Mouse (Mus musculus) adrenal gland, postnatal 4 days (tissue): ENCODE measurements around the gene Nfkbie. TPM values are rescaled to one million over a fixed set of nuclear protein-coding genes. Genes with fewer than 3 reads are reported as not detected.

Experiments used
- DNase-seq, 2 experiments: peaks; one replicate each; pipeline ENCODE4 v3.0.0; 2021 to 2022; ENCODE audit warnings: low spot score in 2 of 2, mixed read lengths in 2 of 2
- total RNA-seq, 2 experiments: library from RNA; stranded (reverse); gene quantifications; 2 replicates each; pipeline ENCODE4 v1.2.3; 2021

Gene Nfkbie
- total RNA-seq, 2 experiments from 2014 or later = 3.0 to 4.5 TPM

GRCm38 (mm10) chr17:45580958-45581477 lies 25.5 kb downstream of the Nfkbie start:
- DNase-seq = no peak

GRCm38 (mm10) chr17:45581567-45581983 lies 26.1 kb downstream of the Nfkbie start:
- no peak for DNase-seq

- no peak for DNase-seq
Observed at GRCm38 (mm10) chr17:45582188-45582587, 26.7 kb downstream of the Nfkbie start.

GRCm38 (mm10) chr17:45582715-45583355 lies 27.3 kb downstream of the Nfkbie start:
- DNase-seq = no peak

GRCm38 (mm10) chr17:45584096-45584896 lies 28.8 kb downstream of the Nfkbie start:
- peak in 1 of 2 experiments; percentile 62 for DNase-seq

GRCm38 (mm10) chr17:45584939-45585678 lies 29.6 kb downstream of the Nfkbie start:
- peak in 1 of 2 experiments; percentile 67 for DNase-seq

- DNase-seq = no peak
Observed at GRCm38 (mm10) chr17:45585725-45586448, 30.4 kb downstream of the Nfkbie start.

- DNase-seq = no peak
Observed at GRCm38 (mm10) chr17:45586449-45586837, 30.9 kb downstream of the Nfkbie start.

GRCm38 (mm10) chr17:45588370-45588769 lies 32.9 kb downstream of the Nfkbie start:
- DNase-seq = no peak

- DNase-seq = no peak
Observed at GRCm38 (mm10) chr17:45589236-45589635, 33.7 kb downstream of the Nfkbie start.

- DNase-seq = no peak
Observed at GRCm38 (mm10) chr17:45589844-45590243, 34.3 kb downstream of the Nfkbie start.

- DNase-seq = no peak
Observed at GRCm38 (mm10) chr17:45590410-45590809, 34.9 kb downstream of the Nfkbie start.

GRCm38 (mm10) chr17:45591701-45592605 lies 36.5 kb downstream of the Nfkbie start:
- DNase-seq = no peak

GRCm38 (mm10) chr17:45592606-45593431 lies 37.3 kb downstream of the Nfkbie start:
- DNase-seq = no peak

- DNase-seq = no peak
Observed at GRCm38 (mm10) chr17:45593479-45593878, 38.0 kb downstream of the Nfkbie start.

- DNase-seq = no peak
Observed at GRCm38 (mm10) chr17:45594195-45594594, 38.7 kb downstream of the Nfkbie start.

GRCm38 (mm10) chr17:45594881-45595735 lies 39.6 kb downstream of the Nfkbie start:
- DNase-seq = peak; percentile 59 to 67
